Mouse (Mus musculus): ENCODE measurements around the gene Rab27a. TPM values are rescaled to one million over a fixed set of nuclear protein-coding genes. Genes with fewer than 3 reads are reported as not detected.
"Not testable (repeated sequence)": the region's sequence is repeated elsewhere in the genome, so short reads cannot be mapped to it uniquely, and the experiment has no call there.

The Rab27a gene
- polyA plus RNA-seq, 1 experiment from 2014 or later, result 1.0 TPM

- no peak overlapping the region for H3K4me3 ChIP-seq
- H3K9me3 ChIP-seq, result no peaks in the 10 kb centered on the region
- H3K4me2 ChIP-seq (replicated peaks), result no peak overlapping the region
- no peak overlapping the region for H3K9ac ChIP-seq (replicated peaks)
- no peaks in the 10 kb centered on the region for H3K36me3 ChIP-seq
- no peaks in the 10 kb centered on the region for H3K27me3 ChIP-seq
- WGBS, result 55% methylated on average over 5 of the region's 5 CpGs
- no peak overlapping the region for H3K27ac ChIP-seq (replicated peaks)
- peaks cover 6% of the 10 kb centered on the region; the same call in 1 of the 2 replicates for H3K4me1 ChIP-seq
- ATAC-seq (replicated peaks), result no peak
Observed at GRCm38 (mm10) chr9:73049833-73050232, 5.2 kb downstream of the Rab27a start.

- ATAC-seq (replicated peaks), result no peak
- no peaks in the 10 kb centered on the region for H3K36me3 ChIP-seq
Observed at GRCm38 (mm10) chr9:73050606-73051005, 6.0 kb downstream of the Rab27a start.

GRCm38 (mm10) chr9:73055441-73055911 is 10.8 kb downstream of the Rab27a start:
- H3K36me3 ChIP-seq, result no peaks in the 10 kb centered on the region
- H3K4me3 ChIP-seq, result no peak overlapping the region
- no peak for ATAC-seq (replicated peaks)
- no peak overlapping the region for H3K9ac ChIP-seq (replicated peaks)
- no peaks in the 10 kb centered on the region for H3K4me1 ChIP-seq
- WGBS, result 69% methylated on average over 10 of the region's 10 CpGs
- H3K27me3 ChIP-seq, result no peaks in the 10 kb centered on the region
- no peaks in the 10 kb centered on the region for H3K9me3 ChIP-seq
- H3K27ac ChIP-seq (replicated peaks), result no peak overlapping the region
- no peak overlapping the region for H3K4me2 ChIP-seq (replicated peaks)

More at GRCm38 (mm10) chr9:73050606-73051005, 6.0 kb downstream of the Rab27a start:
- H3K27ac ChIP-seq (replicated peaks), result no peak overlapping the region
- no peak overlapping the region for H3K9ac ChIP-seq (replicated peaks)
- no peaks in the 10 kb centered on the region; the same call in 1 of the 2 replicates for H3K4me1 ChIP-seq
- no peaks in the 10 kb centered on the region for H3K27me3 ChIP-seq
- WGBS, result 60% methylated on average over 8 of the region's 8 CpGs
- no peak overlapping the region for H3K4me2 ChIP-seq (replicated peaks)
- H3K4me3 ChIP-seq, result no peak overlapping the region
- H3K9me3 ChIP-seq, result no peaks in the 10 kb centered on the region

- Histone ChIP-seq H3K4me3 (no peak overlapping the region), H3K9me3 (no peaks in the 10 kb centered on the region), H3K4me2 (replicated peaks) (no peak overlapping the region), H3K9ac (replicated peaks) (no peak overlapping the region), H3K27ac (replicated peaks) (no peak overlapping the region), H3K27me3 (no peaks in the 10 kb centered on the region), H3K4me1 (peaks cover 4% of the 10 kb centered on the region; the same call in 1 of the 2 replicates), H3K36me3 (no peaks in the 10 kb centered on the region)
- WGBS, result 85% methylated on average over 4 of the region's 4 CpGs
- ATAC-seq (replicated peaks), result no peak
Observed at GRCm38 (mm10) chr9:73059224-73059623, 14.6 kb downstream of the Rab27a start.

- Histone ChIP-seq H3K9ac (replicated peaks) (no peak overlapping the region), H3K4me3 (no peak overlapping the region), H3K4me1 (peaks cover 7% of the 10 kb centered on the region; the same call in 1 of the 2 replicates), H3K27me3 (no peaks in the 10 kb centered on the region), H3K36me3 (no peaks in the 10 kb centered on the region), H3K27ac (replicated peaks) (no peak overlapping the region), H3K9me3 (no peaks in the 10 kb centered on the region), H3K4me2 (replicated peaks) (peak overlapping the region; percentile 3; the same call in 1 of the 2 replicates)
- 41% methylated on average over 15 of the region's 15 CpGs for WGBS
- no peak for ATAC-seq (replicated peaks)
Observed at GRCm38 (mm10) chr9:73063621-73064290, 19.1 kb downstream of the Rab27a start.

- no peak overlapping the region for H3K4me3 ChIP-seq
- H3K36me3 ChIP-seq, result no peaks in the 10 kb centered on the region
- no peak overlapping the region for H3K4me2 ChIP-seq (replicated peaks)
- no peaks in the 10 kb centered on the region for H3K27me3 ChIP-seq
- H3K9me3 ChIP-seq, result no peaks in the 10 kb centered on the region
- ATAC-seq (replicated peaks), result peak; percentile 43; the same call in 1 of the 2 replicates
- H3K4me1 ChIP-seq, result peaks cover 7% of the 10 kb centered on the region; the same call in 1 of the 2 replicates
- 41% methylated on average over 10 of the region's 10 CpGs for WGBS
- H3K9ac ChIP-seq (replicated peaks), result no peak overlapping the region
- H3K27ac ChIP-seq (replicated peaks), result no peak overlapping the region
Observed at GRCm38 (mm10) chr9:73067086-73067485, 22.4 kb downstream of the Rab27a start.

- 72% methylated on average over 6 of the region's 6 CpGs for WGBS
Observed at GRCm38 (mm10) chr9:73068230-73068679, 23.6 kb downstream of the Rab27a start.

GRCm38 (mm10) chr9:73068688-73069087 is 24.0 kb downstream of the Rab27a start:
- H3K9me3 ChIP-seq, result no peaks in the 10 kb centered on the region
- H3K9ac ChIP-seq (replicated peaks), result no peak overlapping the region
- ATAC-seq (replicated peaks), result no peak
- no peak overlapping the region for H3K27ac ChIP-seq (replicated peaks)
- H3K27me3 ChIP-seq, result no peaks in the 10 kb centered on the region
- H3K4me1 ChIP-seq, result 0 out of 2 replicates have a peak, but pooled peaks cover 4% of the 10 kb centered on the region
- 91% methylated on average over 6 of the region's 6 CpGs for WGBS
- no peaks in the 10 kb centered on the region for H3K36me3 ChIP-seq
- no peak overlapping the region for H3K4me3 ChIP-seq
- H3K4me2 ChIP-seq (replicated peaks), result no peak overlapping the region

More at GRCm38 (mm10) chr9:73068230-73068679, 23.6 kb downstream of the Rab27a start:
- Histone ChIP-seq H3K27ac (replicated peaks) (no peak overlapping the region), H3K9ac (replicated peaks) (no peak overlapping the region), H3K9me3 (no peaks in the 10 kb centered on the region), H3K4me3 (no peak overlapping the region), H3K4me1 (peaks cover 7% of the 10 kb centered on the region; the same call in 1 of the 2 replicates), H3K4me2 (replicated peaks) (no peak overlapping the region), H3K27me3 (no peaks in the 10 kb centered on the region), H3K36me3 (no peaks in the 10 kb centered on the region)
- ATAC-seq (replicated peaks), result 0 out of 2 replicates have a peak, but pooled peaks have one; percentile 26

- no peak overlapping the region for H3K4me2 ChIP-seq (replicated peaks)
- no peaks in the 10 kb centered on the region for H3K36me3 ChIP-seq
- ATAC-seq (replicated peaks), result no peak
- no peak overlapping the region for H3K27ac ChIP-seq (replicated peaks)
- H3K27me3 ChIP-seq, result no peaks in the 10 kb centered on the region
- 0 out of 2 replicates have a peak, but pooled peaks cover 4% of the 10 kb centered on the region for H3K4me1 ChIP-seq
- H3K9ac ChIP-seq (replicated peaks), result no peak overlapping the region
- H3K9me3 ChIP-seq, result no peaks in the 10 kb centered on the region
- H3K4me3 ChIP-seq, result no peak overlapping the region
- 76% methylated on average over 10 of the region's 10 CpGs for WGBS
Observed at GRCm38 (mm10) chr9:73070971-73071659, 26.5 kb downstream of the Rab27a start.

- Histone ChIP-seq H3K36me3 (no peaks in the 10 kb centered on the region), H3K4me3 (no peak overlapping the region), H3K27ac (replicated peaks) (no peak overlapping the region), H3K4me1 (0 out of 2 replicates have a peak, but pooled peaks cover 4% of the 10 kb centered on the region), H3K9me3 (no peaks in the 10 kb centered on the region), H3K27me3 (no peaks in the 10 kb centered on the region), H3K9ac (replicated peaks) (no peak overlapping the region), H3K4me2 (replicated peaks) (no peak overlapping the region)
- 84% methylated on average over 8 of the region's 8 CpGs for WGBS
- ATAC-seq (replicated peaks), result no peak
Observed at GRCm38 (mm10) chr9:73072426-73072825, 27.8 kb downstream of the Rab27a start.

GRCm38 (mm10) chr9:73073169-73073568 is 28.5 kb downstream of the Rab27a start:
- no peak overlapping the region for H3K4me3 ChIP-seq
- H3K4me2 ChIP-seq (replicated peaks), result no peak overlapping the region
- H3K4me1 ChIP-seq, result no peaks in the 10 kb centered on the region
- no peak overlapping the region for H3K27ac ChIP-seq (replicated peaks)
- ATAC-seq (replicated peaks), result no peak
- no peaks in the 10 kb centered on the region for H3K27me3 ChIP-seq
- H3K9ac ChIP-seq (replicated peaks), result no peak overlapping the region
- WGBS, result 97% methylated on average over 5 of the region's 5 CpGs
- no peaks in the 10 kb centered on the region for H3K36me3 ChIP-seq
- no peaks in the 10 kb centered on the region for H3K9me3 ChIP-seq

- not testable (repeated sequence) for H3K4me2 ChIP-seq (replicated peaks); H3K4me1 ChIP-seq; H3K4me3 ChIP-seq; H3K36me3 ChIP-seq; H3K9ac ChIP-seq (replicated peaks); ATAC-seq (replicated peaks); H3K27me3 ChIP-seq; H3K9me3 ChIP-seq; H3K27ac ChIP-seq (replicated peaks)
- WGBS, result 81% methylated on average over 10 of the region's 12 CpGs
Observed at GRCm38 (mm10) chr9:73079349-73079748, 34.7 kb downstream of the Rab27a start.

All from forebrain, embryonic 15.5 days (tissue).